Mouse (Mus musculus) MEL (cell line): ENCODE measurements around the gene Ovca2. TPM values are rescaled to one million over a fixed set of nuclear protein-coding genes. Genes with fewer than 3 reads are reported as not detected.

Source experiments
- DNase-seq: peaks from one replicate; pipeline ENCODE4 v3.0.0; 2011; ENCODE audit warnings: low read depth, low spot score
- H3K27ac ChIP-seq: 2 replicates; pipeline ENCODE4 v1.5.1; 2012; ENCODE audit warnings: low read depth, mild to moderate bottlenecking, control low read depth, low read length, moderate library complexity; ENCODE audit not compliant: control insufficient read depth
- H3K27me3 ChIP-seq, 2 experiments: fragments of 150-350 bp in 1 of 2; sonication (generic) in 1 of 2; 2 replicates each; pipeline ENCODE4 v1.6.1; 2012; ENCODE audit warnings: low read length in 2 of 2, mild to moderate bottlenecking in 2 of 2, improper control_type of control experiment in 1 of 2, moderate library complexity in 1 of 2; ENCODE audit not compliant: insufficient read depth in 2 of 2, control insufficient read depth in 1 of 2
- H3K36me3 ChIP-seq, 2 experiments: 2 replicates each; pipeline ENCODE4 v1.6.1; 2012 to 2014; ENCODE audit warnings: low read length in 2 of 2, improper control_type of control experiment in 1 of 2, inconsistent platforms in 1 of 2, mild to moderate bottlenecking in 1 of 2; ENCODE audit not compliant: insufficient read depth in 2 of 2, control insufficient read depth in 1 of 2
- H3K4me1 ChIP-seq, 2 experiments: fragments of 150-350 bp in 1 of 2; sonication (generic) in 1 of 2; 2 replicates each; pipeline ENCODE4 v1.6.1; 2012; ENCODE audit warnings: low read length in 2 of 2, improper control_type of control experiment in 1 of 2, mild to moderate bottlenecking in 1 of 2; ENCODE audit not compliant: insufficient read depth in 2 of 2, control insufficient read depth in 1 of 2
- H3K4me3 ChIP-seq, 2 experiments: fragments of 150-350 bp in 1 of 2; sonication (generic) in 1 of 2; 2 replicates each; pipeline ENCODE4 v1.5.1; 2012; ENCODE audit warnings: low read depth in 2 of 2, low read length in 2 of 2, mild to moderate bottlenecking in 2 of 2, moderate library complexity in 2 of 2, control low read depth in 1 of 2, improper control_type of control experiment in 1 of 2; ENCODE audit not compliant: control insufficient read depth in 1 of 2, insufficient read depth in 1 of 2
- H3K79me2 ChIP-seq: 2 replicates; pipeline ENCODE4 v1.6.1; 2012; ENCODE audit warnings: mild to moderate bottlenecking, low read length, moderate library complexity; ENCODE audit not compliant: control insufficient read depth, poor library complexity, insufficient read depth
- H3K9ac ChIP-seq: 2 replicates; pipeline ENCODE4 v1.6.1; 2012; ENCODE audit warnings: low read depth, mild to moderate bottlenecking, control low read depth, low read length, moderate library complexity; ENCODE audit not compliant: control insufficient read depth, poor library complexity, severe bottlenecking
- H3K9me3 ChIP-seq: fragments of 150-350 bp; sonication (generic); replicated peaks from 2 replicates; pipeline ENCODE4 v1.6.1; 2012; ENCODE audit warnings: mild to moderate bottlenecking, low read length, improper control_type of control experiment, moderate library complexity; ENCODE audit not compliant: insufficient read depth
- ELF1 ChIP-seq: IDR thresholded peaks from 2 replicates; pipeline ENCODE4 v1.6.1; 2014; ENCODE audit warnings: low read depth, mild to moderate bottlenecking, inconsistent platforms, low read length, improper control_type of control experiment, moderate library complexity
- HCFC1 ChIP-seq: IDR thresholded peaks from 2 replicates; pipeline ENCODE4 v1.6.1; 2012; ENCODE audit warnings: low read depth, mild to moderate bottlenecking, inconsistent platforms, low read length, improper control_type of control experiment, moderate library complexity
- KAT2A ChIP-seq: conservative IDR thresholded peaks from 2 replicates; pipeline ENCODE4 v1.6.1; 2012; ENCODE audit warnings: low read depth, low read length, improper control_type of control experiment, inconsistent platforms
- MAZ ChIP-seq: IDR thresholded peaks from 2 replicates; pipeline ENCODE4 v1.6.1; 2012; ENCODE audit warnings: low read depth, mild to moderate bottlenecking, inconsistent platforms, low read length, improper control_type of control experiment
- MXI1 ChIP-seq: IDR thresholded peaks from 2 replicates; pipeline ENCODE4 v1.6.1; 2011; ENCODE audit warnings: mild to moderate bottlenecking, low read depth, low read length, improper control_type of control experiment
- NELFE ChIP-seq: IDR thresholded peaks from 2 replicates; pipeline ENCODE4 v1.6.1; 2011; ENCODE audit warnings: low read depth, low read length, improper control_type of control experiment
- NRF1 ChIP-seq: IDR thresholded peaks from 2 replicates; pipeline ENCODE4 v1.6.1; 2014; ENCODE audit warnings: low read depth, mild to moderate bottlenecking, inconsistent platforms, low read length, improper control_type of control experiment, moderate library complexity; ENCODE audit not compliant: poor library complexity, insufficient read depth, severe bottlenecking
- POLR2AphosphoS2 ChIP-seq: IDR thresholded peaks from 2 replicates; pipeline ENCODE4 v1.6.1; 2011; ENCODE audit warnings: low read length, improper control_type of control experiment
- POLR2AphosphoS5 ChIP-seq: IDR thresholded peaks from 2 replicates; pipeline ENCODE4 v1.6.1; 2012; ENCODE audit warnings: low read depth, borderline replicate concordance, mild to moderate bottlenecking, inconsistent platforms, low read length, moderate library complexity, mixed read lengths
- SMC3 ChIP-seq: IDR thresholded peaks from 2 replicates; pipeline ENCODE4 v1.6.1; 2011; ENCODE audit warnings: low read depth, low read length, improper control_type of control experiment
- TBP ChIP-seq: IDR thresholded peaks from 2 replicates; pipeline ENCODE4 v1.8.0; 2011; ENCODE audit warnings: low read depth, low read length, improper control_type of control experiment
- USF1 ChIP-seq: IDR thresholded peaks from 2 replicates; pipeline ENCODE4 v1.6.1; 2014; ENCODE audit warnings: low read depth, mild to moderate bottlenecking, inconsistent platforms, low read length, improper control_type of control experiment, moderate library complexity
- USF2 ChIP-seq, 2 experiments: IDR thresholded peaks; 2 replicates each; pipeline ENCODE4 v1.6.1; 2011 to 2012; ENCODE audit warnings: improper control_type of control experiment in 2 of 2, low read length in 2 of 2, borderline replicate concordance in 1 of 2, inconsistent platforms in 1 of 2, low read depth in 1 of 2, mild to moderate bottlenecking in 1 of 2; ENCODE audit not compliant: insufficient read depth in 1 of 2
- ZC3H11A ChIP-seq: IDR thresholded peaks from 2 replicates; pipeline ENCODE4 v1.6.1; 2012; ENCODE audit warnings: low read depth, mild to moderate bottlenecking, inconsistent platforms, low read length, improper control_type of control experiment
- ZMIZ1 ChIP-seq: IDR thresholded peaks from 2 replicates; pipeline ENCODE4 v1.6.1; 2012; ENCODE audit warnings: low read depth, mild to moderate bottlenecking, inconsistent platforms, low read length, improper control_type of control experiment, moderate library complexity
- ZNF384 ChIP-seq: IDR thresholded peaks from 2 replicates; pipeline ENCODE4 v1.6.1; 2012; ENCODE audit warnings: low read depth, mild to moderate bottlenecking, inconsistent platforms, low read length, improper control_type of control experiment
- polyA plus RNA-seq, 2 experiments: library from polyadenylated mRNA; stranded (reverse) in 1 of 2; unstranded in 1 of 2; fragments of >175 nt in 1 of 2; fragments of >200 nt in 1 of 2; gene quantifications; 2 replicates each; pipeline versions ENCODE4 v1.2.1 to v1.2.4; 2012; ENCODE audit warnings: low replicate concordance in 2 of 2, low read depth in 1 of 2; ENCODE audit not compliant: insufficient read length in 2 of 2, insufficient read depth in 1 of 2, missing spikeins in 1 of 2
- total RNA-seq: library from RNA; depleted of rRNA; stranded (reverse); fragments of 300-350 nt; gene quantifications from 2 replicates; pipeline ENCODE4 v1.2.3, GENCODE M21; 2012

Ovca2 gene
- total and polyA plus RNA-seq, 3 experiments: 23.1 to 33.1 TPM; not detected in 1

DNA sequence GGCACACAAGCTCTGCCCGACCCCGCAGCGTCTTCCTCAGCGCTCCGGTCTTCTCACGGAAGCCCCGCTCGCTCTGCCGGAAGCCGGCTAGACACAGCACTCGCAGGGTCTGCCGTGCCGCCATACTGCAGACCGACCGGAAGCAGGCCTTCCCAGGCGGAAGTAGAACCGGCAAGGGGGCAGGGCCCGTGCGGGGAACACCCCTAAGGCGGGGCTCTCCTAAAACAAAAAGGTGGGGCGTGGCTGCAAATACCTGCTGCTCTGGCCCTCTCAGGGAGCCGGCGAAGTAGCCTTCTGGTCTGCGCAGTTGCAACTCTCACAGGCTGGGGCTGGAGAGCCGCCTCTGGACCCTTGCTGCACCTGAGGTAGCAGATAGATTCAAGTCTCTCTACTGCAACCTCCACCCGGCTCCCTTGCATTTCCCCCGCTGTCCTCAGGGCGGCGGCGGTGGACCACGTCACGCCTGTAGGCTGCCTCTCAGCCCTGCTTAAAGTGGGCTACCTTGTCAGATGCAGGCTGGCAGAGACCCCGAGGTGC, at the start of gene Ovca2 (continued):
- peak; percentile 70 for TF ChIP-seq ZC3H11A
- TF ChIP-seq USF1: no peak
- TF ChIP-seq HCFC1: peak; percentile 87

DNA sequence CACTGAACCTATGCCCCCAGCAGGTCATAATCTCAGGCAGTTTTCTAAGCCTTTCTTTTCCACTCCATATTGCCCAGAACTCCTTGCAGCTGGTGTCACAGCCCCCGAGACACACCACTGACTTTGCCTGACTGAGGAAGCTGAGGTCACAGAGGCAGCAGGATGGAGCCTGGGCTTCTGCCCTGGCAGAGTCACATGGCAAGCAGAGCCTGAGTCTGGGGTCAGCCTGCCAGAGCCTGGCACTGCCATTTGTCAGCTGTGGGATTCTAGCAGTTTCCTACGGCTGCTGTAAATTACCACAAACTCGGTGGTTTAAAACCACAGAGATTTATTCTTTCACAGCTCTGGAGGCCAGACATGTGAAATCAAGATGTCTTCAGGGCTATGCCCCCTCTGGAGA, 49.0 kb upstream of the Ovca2 start:
- H3K4me1 ChIP-seq: peaks cover 0 to 6% of the 10 kb centered on the region in 2 experiments; a peak in 1 of 4 replicates
- H3K27me3 ChIP-seq: no peaks in the 10 kb centered on the region
- no peaks in the 10 kb centered on the region for H3K36me3 ChIP-seq
- DNase-seq: no peak
- H3K9ac ChIP-seq: no peak overlapping the region
- H3K9me3 ChIP-seq: no peaks in the 10 kb centered on the region
- no peaks in the 10 kb centered on the region for H3K79me2 ChIP-seq
- no peak overlapping the region for H3K4me3 ChIP-seq
- TF ChIP-seq USF2 (IDR thresholded peaks at IDR 0.05; ENCODE audit: borderline replicate concordance in 1 of 2, insufficient read depth in 1 of 2, low read depth in 1 of 2, low read length in 2 of 2): no peak
- TF ChIP-seq POLR2AphosphoS2: no peak
- TF ChIP-seq NELFE: no peak
- TF ChIP-seq NRF1: no peak
- no peak for TF ChIP-seq ZNF384
- no peak for TF ChIP-seq ZMIZ1
- TF ChIP-seq ELF1: no peak
- no peak overlapping the region for H3K27ac ChIP-seq

DNA sequence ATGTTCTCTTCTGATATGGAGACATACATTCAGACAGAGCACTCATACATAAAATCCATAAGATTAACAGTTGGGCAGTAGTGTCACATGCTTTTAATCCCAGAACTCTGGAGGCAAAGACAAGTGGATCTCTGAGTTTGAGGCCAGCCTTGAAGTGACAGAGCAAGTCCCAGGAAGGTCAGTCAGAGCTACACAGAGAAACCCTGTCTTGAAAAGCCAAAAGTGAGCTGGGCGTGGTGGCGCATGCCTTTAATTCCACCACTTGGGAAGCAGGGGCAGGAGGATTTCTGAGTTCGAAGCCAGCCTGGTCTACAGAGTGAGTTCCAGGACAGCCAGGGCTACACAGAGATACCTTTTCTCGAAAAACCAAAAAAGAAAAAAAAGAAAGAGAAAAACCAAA, 46.2 kb upstream of the Ovca2 start:
- Histone ChIP-seq H3K36me3 (no peaks in the 10 kb centered on the region), H3K27ac (no peak overlapping the region), H3K9ac (no peak overlapping the region), H3K4me1 (no peaks in the 10 kb centered on the region), H3K9me3 (no peaks in the 10 kb centered on the region), H3K4me3 (no peak overlapping the region), H3K79me2 (no peaks in the 10 kb centered on the region), H3K27me3 (no peaks in the 10 kb centered on the region)
- DNase-seq: no peak
- TF ChIP-seq HCFC1: no peak
- TF ChIP-seq USF1: no peak
- TF ChIP-seq NELFE: no peak
- no peak for TF ChIP-seq POLR2AphosphoS5
- TF ChIP-seq SMC3: no peak
- no peak for TF ChIP-seq KAT2A
- no peak for TF ChIP-seq MXI1
- no peak for TF ChIP-seq ZMIZ1
- TF ChIP-seq TBP: no peak
- TF ChIP-seq MAZ: no peak
- TF ChIP-seq NRF1: no peak
